In the genomic region with DNA sequence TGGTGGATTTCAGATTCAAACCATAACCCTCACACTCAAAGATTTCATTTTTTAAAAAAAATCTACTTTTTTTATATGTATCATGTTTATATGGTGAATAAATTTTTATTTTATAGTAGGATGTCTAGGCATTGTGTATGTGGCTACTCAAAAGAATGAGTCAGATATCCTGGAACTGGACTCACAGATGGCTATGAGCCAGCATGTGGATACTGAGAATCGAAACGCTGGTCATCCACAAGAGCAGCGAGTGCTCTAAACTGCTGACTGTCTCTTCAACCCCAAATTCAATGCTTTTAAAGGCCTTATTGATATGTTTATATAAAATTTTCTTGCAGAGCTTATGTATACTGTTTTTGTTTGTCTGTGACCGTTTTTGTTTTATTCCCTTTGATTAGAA, we compare ENCODE assay signal across 13 mouse cellular contexts.
"Had no signal": no experiment of that assay in that cellular context is flagged by ENCODE, and none has a peak within 500 bp of the region (broad histone marks: within the 10 kb centered on the region; RNA-seq: fewer than 3 reads in every experiment).

No protein-coding gene starts in this region.

- DNase-seq: gastrocnemius, postnatal 14 days; gastrocnemius, postnatal 36 days; heart, adult 18-20 months; heart, postnatal 10 days; heart, postnatal 4 days; kidney, adult 18-20 months; kidney, adult 9 months; kidney, postnatal 14 days; kidney, postnatal 36 days; layer of hippocampus, adult 9-11 months; layer of hippocampus, postnatal 36 days; liver; lung, adult 2 months had no signal
